Mouse (Mus musculus): Measurements from ENCODE around the gene Arl8a.

The Arl8a gene

DNA sequence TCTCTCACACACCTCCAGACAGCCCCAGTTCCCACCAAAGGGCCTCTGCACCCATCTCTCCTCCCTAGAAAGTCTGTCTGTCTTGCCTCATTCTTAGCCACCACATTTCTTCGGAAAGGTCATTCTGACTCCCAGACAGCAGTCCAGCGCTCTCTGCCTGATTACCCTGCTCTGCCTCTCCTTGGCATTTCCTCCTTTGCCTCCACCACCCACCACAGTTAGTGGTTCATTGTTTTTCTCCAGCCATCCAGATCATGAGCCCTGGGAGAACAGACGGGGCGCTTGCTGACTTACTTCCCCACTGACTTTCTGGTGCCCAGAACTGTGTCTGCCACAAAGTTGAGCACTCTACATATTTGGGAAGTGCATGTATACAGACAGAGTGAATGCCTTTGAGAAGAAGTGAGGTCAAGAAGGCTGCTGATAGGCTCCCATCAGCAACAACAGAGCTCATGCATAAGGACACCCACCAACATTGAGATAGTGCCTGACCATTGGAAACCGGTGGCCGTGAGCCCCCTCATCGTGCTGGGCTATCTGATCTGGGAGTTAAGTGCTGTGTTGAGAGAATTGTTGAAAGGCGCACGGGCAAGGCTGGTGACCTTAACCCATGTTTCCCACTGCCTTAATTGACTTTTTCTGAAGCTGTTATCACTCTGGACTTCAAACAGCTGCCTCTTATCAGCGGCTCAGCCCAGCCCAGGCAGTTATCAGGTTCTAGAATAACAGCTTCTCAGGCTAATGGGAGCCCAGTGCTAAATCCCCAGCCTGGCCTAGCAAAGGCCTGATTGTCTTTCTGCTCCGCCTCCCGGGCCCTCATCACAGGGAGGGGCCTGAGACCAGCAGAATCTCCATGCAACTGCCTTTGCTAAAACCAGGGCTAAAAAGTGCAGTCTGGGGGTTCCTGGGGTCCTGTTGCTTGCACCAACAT lies 57.8 kb downstream of the Arl8a start:
- no peak for DNase-seq

DNA sequence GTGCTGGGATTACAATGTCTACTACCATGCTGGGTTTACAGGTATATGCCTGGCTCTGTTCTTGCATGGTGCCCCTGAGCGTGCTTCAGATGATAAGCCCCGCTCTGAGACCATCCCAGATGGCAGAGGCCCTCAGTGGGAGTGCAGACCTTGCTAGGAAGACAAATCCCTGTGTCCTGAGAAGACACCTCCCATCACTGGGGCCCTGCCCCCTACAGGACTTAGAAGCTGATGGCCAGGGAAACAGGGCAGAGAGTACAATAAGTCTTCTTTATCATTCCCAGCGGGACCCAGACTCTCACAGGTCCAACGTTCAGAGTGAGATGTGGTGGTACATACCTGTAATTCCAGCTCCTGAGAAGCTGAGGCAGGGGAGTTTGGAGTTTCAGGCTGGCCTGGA lies 58.6 kb downstream of the Arl8a start:
- no peak for DNase-seq

Measured in spleen, adult 18-20 months (tissue).